Mouse (Mus musculus) lung, postnatal 0 days (tissue): ENCODE measurements at regions not wholly inside any gene's neighbourhood (a gene's known extent, or its start where the extent isn't known, plus 50 kb on each side); places are given as distances from the start of the nearest gene placed in this dataset.
A peak's percentile ranks its signal among the peaks of the same experiment; 100 is the strongest.

Experiments
- ATAC-seq: fragments of 200-750 bp; cut with Nextera tagmentation; 2 replicates; pipeline ENCODE4 v1.8.0; 2017; ENCODE audit warnings: moderate library complexity
- DNase-seq: peaks from one replicate; pipeline ENCODE4 v3.0.0-alpha.2; 2016; ENCODE audit warnings: low spot score
- H3K27ac ChIP-seq: fragments of 300-500 bp; sonication (generic); 2 replicates; pipeline ENCODE4 v1.5.1; 2014; ENCODE audit warnings: antibody characterized with exemption, mild to moderate bottlenecking, low read length, mixed read lengths
- H3K27me3 ChIP-seq: fragments of 300-500 bp; sonication (generic); replicated peaks from 2 replicates; pipeline ENCODE4 v1.6.1; 2014; ENCODE audit warnings: low read length, mixed read lengths; ENCODE audit not compliant: insufficient read depth
- H3K36me3 ChIP-seq: fragments of 300-500 bp; sonication (generic); 2 replicates; pipeline ENCODE4 v1.6.1; 2014; ENCODE audit warnings: low read length, mixed read lengths; ENCODE audit not compliant: insufficient read depth
- H3K4me1 ChIP-seq: fragments of 300-500 bp; sonication (generic); 2 replicates; pipeline ENCODE4 v1.6.1; 2014; ENCODE audit warnings: antibody characterized with exemption, low read depth, low read length, mixed read lengths; ENCODE audit not compliant: insufficient read depth
- H3K4me2 ChIP-seq: fragments of 300-500 bp; sonication (generic); replicated peaks from 2 replicates; pipeline ENCODE4 v1.6.1; 2014; ENCODE audit warnings: low read depth, mild to moderate bottlenecking, low read length, moderate library complexity, mixed read lengths
- H3K4me3 ChIP-seq: fragments of 300-500 bp; sonication (generic); 2 replicates; pipeline ENCODE4 v1.5.1; 2014; ENCODE audit warnings: low read depth, low read length
- H3K9ac ChIP-seq: fragments of 300-500 bp; sonication (generic); replicated peaks from 2 replicates; pipeline ENCODE4 v1.6.1; 2014; ENCODE audit warnings: low read depth, mild to moderate bottlenecking
- H3K9me3 ChIP-seq: fragments of 300-500 bp; sonication (generic); 2 replicates; pipeline ENCODE4 v1.6.1; 2016; ENCODE audit warnings: low read length, mixed read lengths
- CTCF ChIP-seq: IDR thresholded peaks from 2 replicates; pipeline ENCODE4 v1.5.1; 2016; ENCODE audit warnings: antibody characterized with exemption, mild to moderate bottlenecking
- EP300 ChIP-seq: IDR thresholded peaks from 2 replicates; pipeline ENCODE4 v1.6.1; 2016; ENCODE audit warnings: antibody characterized with exemption, mild to moderate bottlenecking, control low read depth
- WGBS: fragments of 180-500 bp; shearing (Covaris S2); extraction: QIAGEN DNeasy Blood & Tissue Kit; methylation state at CpG from one replicate; pipeline ENCODE4 v1.1.7; 2014; 5-methylcytosine and 5-hydroxymethylcytosine counted together

DNA sequence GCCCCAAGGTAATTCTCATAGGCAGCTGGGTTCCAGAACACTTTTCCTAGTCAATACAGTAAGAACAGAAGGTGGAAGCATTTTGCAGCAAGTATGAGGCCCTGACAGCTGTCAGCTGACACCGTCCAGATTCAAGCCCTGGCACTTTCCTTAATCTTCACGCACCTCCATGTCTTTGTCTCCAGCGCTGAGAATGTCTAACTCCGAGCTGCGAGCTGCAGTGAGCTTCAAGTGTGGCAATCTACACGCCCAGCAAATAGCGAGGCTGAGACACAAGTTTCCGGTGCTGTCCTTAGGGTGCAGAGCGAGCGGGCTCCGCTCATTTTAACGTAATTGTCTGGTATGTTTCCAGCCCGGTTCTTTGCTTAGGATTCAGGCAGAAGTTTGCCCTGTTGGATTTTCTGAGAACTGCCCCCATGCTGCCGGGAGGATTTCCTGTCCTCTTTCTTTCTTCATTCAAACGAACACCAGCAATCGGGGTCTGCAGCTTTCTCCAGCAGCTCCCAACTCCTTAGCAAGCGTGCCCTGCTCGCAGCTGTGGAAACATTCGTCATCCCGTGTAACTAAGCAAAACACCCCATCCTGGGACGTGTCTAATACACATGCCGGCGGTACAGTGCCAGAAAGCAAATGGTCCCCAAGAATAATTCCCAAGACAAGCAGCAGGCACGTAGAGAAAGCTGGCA lies 54.5 kb downstream of the Irx3 start:
- H3K27me3 ChIP-seq: no peaks in the 10 kb centered on the region; the same call in 1 of the 2 replicates
- DNase-seq (peak; percentile 17), ATAC-seq (0 out of 2 replicates have a peak, but pooled peaks have one; percentile 44)
- H3K9me3 ChIP-seq: no peaks in the 10 kb centered on the region
- 17% methylated on average over 24 of the region's 24 CpGs for WGBS
- H3K4me1 ChIP-seq: peaks cover 5% of the 10 kb centered on the region; the same call in 1 of the 2 replicates
- no peak overlapping the region for H3K27ac ChIP-seq
- H3K36me3 ChIP-seq: no peaks in the 10 kb centered on the region
- TF ChIP-seq CTCF (no peak), EP300 (no peak)
- H3K4me2 ChIP-seq: peak overlapping the region; percentile 39
- no peak overlapping the region; the same call in 1 of the 2 replicates for H3K4me3 ChIP-seq
- H3K9ac ChIP-seq: no peak overlapping the region

DNA sequence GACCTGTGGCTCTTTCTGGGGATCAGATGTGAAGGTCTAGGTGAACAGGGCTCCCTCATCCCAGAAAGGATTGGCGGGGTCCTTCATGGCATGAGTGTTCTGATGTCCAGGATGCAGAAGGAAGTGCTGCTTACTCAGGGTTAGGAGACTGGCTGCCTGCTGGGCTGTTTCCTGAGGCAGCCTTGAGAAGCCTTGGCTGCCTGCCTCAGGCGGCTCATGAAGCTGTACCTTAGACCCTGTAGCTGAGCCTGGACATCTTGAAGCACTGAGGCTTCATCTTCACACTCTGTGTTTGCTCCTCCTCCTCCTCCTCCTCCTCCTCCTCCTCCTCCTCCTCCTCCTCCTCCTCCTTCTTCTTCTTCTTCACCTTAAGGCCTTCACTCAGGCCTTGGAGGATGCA lies 77.2 kb downstream of the Irx3 start:
- no peak overlapping the region for H3K9ac ChIP-seq
- 67% methylated on average over 2 of the region's 2 CpGs for WGBS
- H3K27ac ChIP-seq: no peak overlapping the region
- no peak for TF ChIP-seq EP300
- no peak for TF ChIP-seq CTCF
- no peaks in the 10 kb centered on the region for H3K27me3 ChIP-seq
- no peaks in the 10 kb centered on the region for H3K4me1 ChIP-seq
- H3K4me2 ChIP-seq: no peak overlapping the region
- H3K4me3 ChIP-seq: no peak overlapping the region
- DNase-seq (no peak), ATAC-seq (no peak)
- no peaks in the 10 kb centered on the region for H3K9me3 ChIP-seq
- no peaks in the 10 kb centered on the region for H3K36me3 ChIP-seq
